Mouse (Mus musculus): ENCODE measurements around the gene Plagl1. TPM values are rescaled to one million over a fixed set of nuclear protein-coding genes. Genes with fewer than 3 reads are reported as not detected.
A peak's percentile ranks its signal among the peaks of the same experiment; 100 is the strongest.

Plagl1 gene
- total RNA-seq, 2 experiments from 2014 or later = 38.4 to 39.4 TPM

- peak; percentile 12 to 35 for DNase-seq (ENCODE audit: low spot score in 2 of 2)
Measured at GRCm38 (mm10) chr10:13127946-13128345, 67.6 kb downstream of the Plagl1 start.

- DNase-seq (ENCODE audit: low spot score in 2 of 2) = no peak
Measured at GRCm38 (mm10) chr10:13133850-13134249, 73.5 kb downstream of the Plagl1 start.

DNA sequence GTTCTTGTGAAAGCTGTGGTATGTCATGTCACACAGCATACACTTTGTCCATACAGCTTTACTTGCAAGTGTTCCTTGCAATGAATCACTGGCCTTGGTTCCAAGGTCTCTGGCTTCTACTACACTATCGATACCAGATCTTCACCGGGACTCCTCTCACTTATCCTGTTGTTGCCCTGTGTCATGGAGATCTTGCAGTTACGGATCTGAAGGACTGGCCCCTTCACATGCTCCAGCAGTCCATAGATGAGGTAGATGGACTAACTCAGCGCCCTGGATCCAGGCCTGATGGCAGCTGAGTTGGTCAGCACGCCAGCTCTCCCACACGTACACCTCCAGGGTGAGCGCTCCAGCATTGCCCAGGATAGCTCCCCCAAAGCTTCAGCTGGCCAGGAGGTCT, 75.0 kb downstream of the Plagl1 start:
- DNase-seq (ENCODE audit: low spot score in 2 of 2) = no peak

DNA sequence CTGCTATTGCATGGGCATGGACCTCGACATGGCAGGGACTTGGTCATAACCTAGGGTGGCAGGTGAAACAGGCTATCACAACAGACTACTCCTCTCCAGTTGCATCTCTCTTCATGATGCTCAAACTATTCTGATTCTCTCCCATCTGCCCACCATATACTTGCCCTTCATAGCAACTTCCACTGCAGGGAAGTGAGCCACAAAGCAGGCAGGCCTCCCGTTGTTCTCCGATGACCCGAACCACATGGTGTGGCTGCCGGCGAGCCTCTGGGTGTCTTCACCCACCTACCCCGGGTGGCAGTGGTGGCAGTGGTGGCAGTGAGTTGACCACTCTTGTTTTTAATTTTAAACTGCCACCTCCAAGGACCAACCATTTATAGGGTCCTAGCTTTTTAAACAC, 75.4 kb downstream of the Plagl1 start:
- DNase-seq (ENCODE audit: low spot score in 2 of 2) = no peak

DNA sequence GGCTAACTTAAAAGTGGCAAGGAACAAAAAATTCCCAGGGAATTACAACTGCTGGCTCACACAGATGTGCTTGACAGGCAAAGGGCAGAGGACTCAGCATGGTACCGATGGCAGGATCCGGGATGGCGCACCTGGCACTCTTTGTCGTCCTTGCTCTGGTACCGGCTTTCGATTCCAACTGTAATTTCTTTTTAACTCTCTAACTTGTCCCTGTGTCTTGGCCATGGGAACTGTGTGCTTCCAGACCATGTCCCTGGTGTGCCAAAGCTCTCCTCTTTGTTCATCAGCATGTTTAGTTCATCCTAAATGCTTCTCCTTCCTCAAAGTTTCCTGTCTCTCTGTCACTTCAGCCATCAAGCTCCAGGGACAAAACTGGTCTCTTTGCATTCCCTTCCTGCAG, 77.6 kb downstream of the Plagl1 start:
- DNase-seq (ENCODE audit: low spot score in 2 of 2) = no peak

DNA sequence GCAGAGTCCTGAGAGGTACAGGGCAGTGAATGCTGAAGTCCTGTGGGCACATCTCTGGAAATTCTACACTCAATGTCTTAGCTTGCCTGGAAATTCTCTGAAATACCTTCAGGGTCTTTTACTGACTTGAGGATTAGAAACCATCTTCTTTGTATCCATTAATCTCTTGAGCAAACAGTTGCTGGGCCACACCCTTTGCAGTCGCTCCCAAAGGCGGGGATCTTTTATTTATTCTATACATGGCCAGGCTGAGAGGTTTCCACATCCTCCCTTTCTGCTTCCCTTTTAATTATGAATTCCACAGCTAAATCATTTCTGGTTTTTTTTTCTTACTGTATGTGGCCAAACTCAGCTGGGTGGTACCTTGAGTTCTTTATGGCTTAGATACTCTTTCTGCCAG, 80.1 kb downstream of the Plagl1 start:
- DNase-seq (ENCODE audit: low spot score in 2 of 2) = no peak

DNA sequence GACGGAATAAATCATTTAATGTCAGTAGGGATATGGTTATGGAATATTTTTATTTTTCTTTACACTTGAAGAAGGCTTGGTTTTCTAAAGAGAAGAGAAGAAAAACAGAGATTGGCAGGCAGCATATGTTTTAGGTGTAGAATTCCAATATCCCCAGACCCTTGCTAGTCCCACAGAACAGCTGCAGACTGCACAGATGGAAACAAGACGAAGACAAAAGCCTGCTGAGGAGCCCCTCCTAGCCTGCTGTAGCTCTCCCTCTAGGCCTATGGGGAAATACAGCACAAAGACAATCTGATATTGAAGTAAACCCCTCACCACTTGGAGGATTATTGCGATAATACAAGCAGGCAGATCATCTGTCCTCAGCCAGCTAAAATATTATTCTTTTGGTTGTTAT, 90.1 kb downstream of the Plagl1 start:
- no peak for DNase-seq (ENCODE audit: low spot score in 2 of 2)

GRCm38 (mm10) chr10:13151353-13151752, 91.0 kb downstream of the Plagl1 start:
- peak; percentile 12 to 72 for DNase-seq (ENCODE audit: low spot score in 2 of 2)

- no peak for DNase-seq (ENCODE audit: low spot score in 2 of 2)
Measured at GRCm38 (mm10) chr10:13152811-13153364, 92.6 kb downstream of the Plagl1 start.

- DNase-seq (ENCODE audit: low spot score in 2 of 2) = no peak
Measured at GRCm38 (mm10) chr10:13155377-13155776, 95.1 kb downstream of the Plagl1 start.

- no peak for DNase-seq (ENCODE audit: low spot score in 2 of 2)
Measured at GRCm38 (mm10) chr10:13160913-13161312, 100.6 kb downstream of the Plagl1 start.

DNA sequence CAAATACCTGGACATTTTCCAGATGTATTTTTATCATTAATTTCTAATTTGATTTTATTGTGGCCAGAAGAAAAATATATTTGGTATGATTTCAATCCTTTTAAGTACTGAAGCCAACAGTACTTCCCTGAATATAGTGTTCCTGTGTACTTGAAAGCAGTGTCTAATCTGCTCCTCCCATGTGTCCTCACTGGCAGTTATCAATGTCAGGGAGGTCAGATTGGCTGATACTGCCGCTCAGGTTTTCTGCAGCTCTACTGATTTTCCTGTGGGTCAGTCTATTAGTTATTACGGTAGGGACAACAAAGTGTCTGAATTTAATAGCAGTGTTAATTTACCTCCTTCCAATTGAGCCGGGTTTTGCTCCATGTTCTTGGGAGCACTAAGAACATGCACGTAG, 101.7 kb downstream of the Plagl1 start:
- DNase-seq (ENCODE audit: low spot score in 2 of 2) = no peak

GRCm38 (mm10) chr10:13168461-13168860, 108.2 kb downstream of the Plagl1 start:
- DNase-seq (ENCODE audit: low spot score in 2 of 2) = no peak

GRCm38 (mm10) chr10:13170739-13171448, 110.6 kb downstream of the Plagl1 start:
- DNase-seq (ENCODE audit: low spot score in 2 of 2) = peak; percentile 11 to 20

DNA sequence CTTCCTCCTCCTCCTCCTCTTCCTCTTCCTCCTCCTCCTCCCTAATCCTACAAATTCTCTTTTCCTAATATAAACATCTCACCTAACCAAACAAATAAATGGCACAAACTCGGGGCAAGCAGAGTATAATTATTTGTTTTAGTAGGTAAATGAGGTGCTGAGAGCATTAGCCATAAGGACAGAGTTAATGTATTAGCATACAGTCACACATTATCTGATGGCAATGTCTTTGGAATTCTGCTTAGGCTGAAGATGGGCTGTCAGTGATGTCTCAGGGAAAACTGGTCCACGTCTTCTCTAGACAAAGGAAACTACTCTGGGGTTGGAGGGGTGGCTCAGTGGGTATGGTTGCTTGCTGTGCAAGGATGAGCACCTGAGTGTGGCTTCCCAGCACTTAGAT, 111.2 kb downstream of the Plagl1 start:
- DNase-seq (ENCODE audit: low spot score in 2 of 2) = no peak

GRCm38 (mm10) chr10:13172798-13173221, 112.5 kb downstream of the Plagl1 start:
- DNase-seq (ENCODE audit: low spot score in 2 of 2) = no peak

GRCm38 (mm10) chr10:13175866-13176265, 115.6 kb downstream of the Plagl1 start:
- DNase-seq (ENCODE audit: low spot score in 2 of 2) = no peak

DNA sequence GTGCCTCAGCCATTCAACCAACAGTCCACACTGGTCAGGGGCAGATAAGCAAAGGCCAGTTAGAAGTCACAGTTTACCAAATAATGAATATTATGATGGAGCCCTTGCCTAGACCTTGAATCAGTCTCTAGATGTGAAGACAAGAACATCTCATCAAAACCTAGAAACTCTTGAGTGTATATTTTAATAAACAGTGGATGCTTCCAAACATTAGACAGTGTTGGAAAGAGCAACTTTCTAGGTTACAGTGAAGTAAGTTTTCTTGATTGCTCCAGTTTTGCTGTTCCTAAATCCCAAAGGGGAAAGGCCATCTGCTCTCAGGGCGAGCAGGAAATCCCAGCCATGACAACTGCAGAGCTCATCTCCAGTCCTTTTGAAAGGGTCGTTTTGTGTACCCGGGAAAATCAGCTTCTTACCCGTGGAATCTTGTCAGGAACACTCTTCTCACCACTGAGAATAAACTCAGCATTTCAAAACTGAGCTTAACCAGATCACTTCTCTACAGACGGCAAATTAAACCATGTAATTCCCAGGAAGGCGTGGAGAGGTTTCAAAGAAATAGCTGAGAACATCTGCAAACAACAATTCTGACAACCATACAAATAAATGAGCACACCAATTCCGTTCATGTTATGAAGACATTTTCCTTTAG, 117.8 kb downstream of the Plagl1 start, which contains the start of gene Zc2hc1b:
Gene Zc2hc1b, minus strand, starts transcription at position 51 of the 652 bp plus-strand sequence.
- no peak for DNase-seq (ENCODE audit: low spot score in 2 of 2)

DNA sequence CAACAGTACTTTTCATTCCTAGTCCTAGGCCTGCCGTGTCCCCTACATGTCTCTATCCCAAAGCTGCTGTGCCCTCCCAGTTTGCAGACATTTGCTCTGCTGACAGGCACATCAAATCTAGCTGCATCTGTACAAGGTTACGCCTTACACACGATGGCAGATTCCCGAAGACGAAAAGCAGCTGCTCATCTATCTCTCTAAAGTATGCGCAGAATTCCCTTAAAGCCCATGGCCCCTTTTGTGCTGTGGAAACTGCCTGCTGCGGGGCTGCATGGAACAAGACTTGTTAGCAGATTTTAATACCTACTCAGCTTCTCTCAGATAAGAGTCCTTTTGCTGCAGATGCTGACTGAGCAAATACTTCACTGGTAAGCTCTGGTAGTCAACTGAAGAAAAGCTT, 119.9 kb downstream of the Plagl1 start:
- no peak for DNase-seq (ENCODE audit: low spot score in 2 of 2)
